Mouse (Mus musculus): ENCODE data around the gene Armt1.
"Not testable (repeated sequence)": the region's sequence is repeated elsewhere in the genome, so short reads cannot be mapped to it uniquely, and the experiment has no call there.

Armt1 gene

GRCm38 (mm10) chr10:4433871-4434270, 1.6 kb downstream of the Armt1 start:
- DNase-seq (ENCODE audit: low read depth, low spot score) = not testable (repeated sequence)

DNA sequence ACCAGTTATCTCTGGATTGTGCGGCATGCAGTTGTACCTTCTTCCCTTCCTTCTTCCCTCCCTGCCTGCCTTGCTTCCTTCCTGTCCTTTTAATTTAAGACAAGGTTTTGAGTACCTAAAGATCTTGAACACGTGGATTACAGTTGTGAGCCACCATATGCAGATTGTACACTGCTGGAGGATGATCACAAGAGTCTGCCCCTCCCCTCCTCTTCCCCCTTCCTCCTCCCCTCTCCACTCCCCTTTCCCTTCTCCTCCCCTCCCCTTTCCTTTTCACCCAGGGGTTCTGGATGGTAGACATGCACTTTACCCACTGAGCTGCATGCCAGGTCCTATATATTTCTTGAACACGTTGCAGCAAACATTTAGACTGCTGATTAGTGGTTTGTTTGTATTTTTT, 3.1 kb downstream of the Armt1 start:
- peak; percentile 74 for DNase-seq (ENCODE audit: low read depth, low spot score)

DNA sequence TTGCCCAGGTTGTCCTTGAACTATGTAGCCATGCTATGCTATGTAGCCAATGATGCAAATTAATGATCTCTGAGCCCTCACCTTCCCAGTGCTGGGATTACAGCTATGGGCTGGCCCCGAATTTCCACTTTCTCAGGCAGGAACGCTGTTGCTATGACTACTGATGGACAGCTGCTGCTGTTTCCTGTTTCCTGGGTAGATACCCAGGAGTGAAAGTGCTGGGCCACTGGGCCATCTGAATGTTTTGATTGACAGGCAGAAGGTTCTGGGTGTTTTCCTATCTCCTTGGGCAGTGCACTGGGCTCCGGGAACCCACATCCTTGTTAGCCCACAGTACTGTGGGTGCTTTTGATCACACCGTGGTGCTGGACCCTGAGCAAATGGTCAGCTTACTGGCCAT, 24.1 kb downstream of the Armt1 start:
- peak; percentile 36 for DNase-seq (ENCODE audit: low read depth, low spot score)

GRCm38 (mm10) chr10:4460201-4460600, 27.9 kb downstream of the Armt1 start:
- DNase-seq (ENCODE audit: low read depth, low spot score) = peak; percentile 85

DNA sequence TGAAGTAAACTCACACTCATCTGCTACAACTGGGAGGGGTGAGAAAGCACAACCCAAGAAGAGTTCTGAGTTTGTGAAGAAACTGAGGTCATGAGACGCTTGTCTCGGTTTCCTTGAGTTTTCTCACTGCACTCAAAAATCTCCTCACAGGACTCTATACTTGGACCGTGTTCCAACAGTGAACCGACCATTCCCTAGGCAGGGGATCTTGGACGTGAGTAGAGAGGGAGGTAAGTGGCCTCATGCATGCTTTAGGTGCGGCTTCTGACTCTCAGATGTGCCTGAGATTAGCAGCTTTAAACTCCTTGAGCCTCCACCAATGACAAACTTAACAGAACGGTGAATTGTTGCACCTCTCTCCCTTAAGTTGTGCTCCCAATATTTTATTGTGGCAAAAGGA, 33.5 kb downstream of the Armt1 start:
- DNase-seq (ENCODE audit: low read depth, low spot score) = no peak

DNA sequence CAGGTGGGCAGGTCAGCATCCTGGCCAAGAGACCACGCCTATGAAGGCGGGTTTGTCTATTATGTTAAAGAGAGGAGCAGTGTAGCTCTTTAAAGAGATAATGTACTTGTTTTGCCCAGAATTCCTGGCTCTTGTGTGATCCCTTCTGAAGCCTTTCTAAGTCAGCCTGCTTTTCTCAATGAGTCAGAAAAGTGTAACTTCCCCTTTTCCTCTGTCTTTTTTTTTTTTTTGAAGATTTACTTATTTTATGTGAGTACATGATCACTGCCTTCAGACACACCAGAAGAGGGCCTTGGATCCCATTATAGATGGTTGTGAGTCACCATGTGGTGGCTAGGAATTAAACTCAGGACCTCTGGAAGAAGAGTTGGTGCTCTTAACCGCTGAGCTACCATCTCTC, 37.1 kb downstream of the Armt1 start:
- DNase-seq (ENCODE audit: low read depth, low spot score) = no peak

GRCm38 (mm10) chr10:4473591-4473993, 41.3 kb downstream of the Armt1 start:
- DNase-seq (ENCODE audit: low read depth, low spot score) = no peak

GRCm38 (mm10) chr10:4475431-4475830, 43.2 kb downstream of the Armt1 start:
- no peak for DNase-seq (ENCODE audit: low read depth, low spot score)

DNA sequence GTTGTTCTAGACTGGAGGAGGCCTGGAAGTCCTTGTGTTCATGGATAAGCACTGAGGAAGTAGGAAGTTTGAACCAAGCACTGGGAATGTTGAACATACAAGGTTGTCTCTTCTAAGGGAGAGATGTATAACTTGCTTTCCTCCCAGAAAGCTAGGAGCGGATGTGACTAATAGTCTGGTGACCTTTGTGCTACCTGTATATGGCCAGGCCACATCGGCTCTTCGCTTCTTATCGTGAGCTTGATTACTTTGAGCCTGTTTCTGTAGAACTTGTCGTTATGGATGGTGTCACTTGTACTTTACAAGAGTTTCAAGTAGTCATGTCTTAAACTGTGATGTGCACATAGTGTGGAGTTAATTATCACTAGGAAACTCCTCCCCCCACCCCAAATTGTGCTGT, 44.3 kb downstream of the Armt1 start:
- no peak for DNase-seq (ENCODE audit: low read depth, low spot score)

GRCm38 (mm10) chr10:4480929-4481328, 48.7 kb downstream of the Armt1 start:
- DNase-seq (ENCODE audit: low read depth, low spot score) = no peak

DNA sequence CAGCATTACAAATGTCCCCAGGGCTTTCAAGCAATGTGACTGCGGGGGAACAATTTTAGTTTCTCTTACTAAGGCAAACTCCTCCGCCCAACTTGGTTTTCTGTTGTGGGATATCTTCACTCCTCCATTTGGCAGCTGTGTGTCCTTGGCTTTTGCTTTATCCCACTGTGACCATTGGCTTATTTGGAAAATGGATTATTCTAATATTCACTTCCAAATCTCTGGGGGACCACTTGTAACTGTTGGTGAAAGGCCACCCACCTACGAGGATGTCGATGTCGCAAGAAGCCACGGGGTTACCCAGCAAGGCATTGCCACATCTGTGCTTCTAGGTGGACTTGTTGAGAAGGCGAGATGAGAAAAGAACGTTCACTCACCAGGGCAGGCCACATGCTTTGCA, 49.4 kb downstream of the Armt1 start:
- DNase-seq (ENCODE audit: low read depth, low spot score) = no peak

GRCm38 (mm10) chr10:4482355-4482754, 50.1 kb downstream of the Armt1 start, which contains the start of gene Ccdc170:
Gene Ccdc170 (plus strand): TSS chr10:4482502.
- peak; percentile 70 for DNase-seq (ENCODE audit: low read depth, low spot score)

DNA sequence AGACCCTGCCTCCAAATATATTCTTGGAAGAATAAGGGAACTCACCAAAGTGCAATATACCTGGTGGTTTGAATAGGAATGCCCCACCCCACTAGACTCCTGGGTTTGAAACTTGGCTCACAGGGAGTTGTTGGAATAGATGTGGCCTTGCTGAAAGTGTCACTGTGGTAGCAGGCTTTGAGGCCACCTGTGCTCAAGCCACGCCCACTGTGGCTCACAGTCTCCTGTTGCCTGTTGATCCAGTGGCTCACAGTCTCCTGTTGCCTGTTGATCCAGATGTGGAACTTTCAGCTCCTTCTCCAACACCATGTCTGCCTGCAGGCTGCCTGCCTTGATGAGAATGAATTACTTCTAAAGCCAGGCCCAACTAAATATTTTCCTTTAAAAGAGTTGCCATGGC, 51.6 kb downstream of the Armt1 start:
- peak; percentile 70 for DNase-seq (ENCODE audit: low read depth, low spot score)

GRCm38 (mm10) chr10:4484986-4485385, 52.7 kb downstream of the Armt1 start:
- no peak for DNase-seq (ENCODE audit: low read depth, low spot score)

GRCm38 (mm10) chr10:4489865-4490264, 57.6 kb downstream of the Armt1 start:
- no peak for DNase-seq (ENCODE audit: low read depth, low spot score)

- DNase-seq (ENCODE audit: low read depth, low spot score) = no peak
Measured at GRCm38 (mm10) chr10:4491281-4491680, 59.0 kb downstream of the Armt1 start.

GRCm38 (mm10) chr10:4492045-4492444, 59.8 kb downstream of the Armt1 start:
- no peak for DNase-seq (ENCODE audit: low read depth, low spot score)

- DNase-seq (ENCODE audit: low read depth, low spot score) = peak; percentile 85
Measured at GRCm38 (mm10) chr10:4492909-4493308, 60.6 kb downstream of the Armt1 start.

DNA sequence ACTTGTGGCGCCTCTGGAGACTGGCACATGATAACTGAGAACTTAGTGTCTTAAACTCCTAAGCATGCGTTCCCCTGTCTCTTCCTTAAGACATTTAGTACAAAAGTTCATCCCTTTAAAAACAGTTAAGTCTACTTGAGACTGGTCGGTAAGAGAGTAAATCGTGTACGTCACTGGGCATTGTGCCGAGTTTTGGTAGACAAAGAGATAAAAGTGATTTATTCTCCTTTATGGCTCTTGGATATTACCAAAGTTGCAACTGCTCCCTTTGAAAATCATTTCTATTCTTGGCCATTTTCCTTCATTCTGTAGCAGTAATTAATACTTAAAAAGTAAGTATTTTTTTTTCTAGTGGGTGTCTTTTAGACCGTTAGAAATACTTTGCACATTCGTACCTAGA, 71.0 kb downstream of the Armt1 start:
- DNase-seq (ENCODE audit: low read depth, low spot score) = no peak

All from R1 (cell line).